8 mouse cellular contexts compared by ENCODE assay signal in the genomic region with DNA sequence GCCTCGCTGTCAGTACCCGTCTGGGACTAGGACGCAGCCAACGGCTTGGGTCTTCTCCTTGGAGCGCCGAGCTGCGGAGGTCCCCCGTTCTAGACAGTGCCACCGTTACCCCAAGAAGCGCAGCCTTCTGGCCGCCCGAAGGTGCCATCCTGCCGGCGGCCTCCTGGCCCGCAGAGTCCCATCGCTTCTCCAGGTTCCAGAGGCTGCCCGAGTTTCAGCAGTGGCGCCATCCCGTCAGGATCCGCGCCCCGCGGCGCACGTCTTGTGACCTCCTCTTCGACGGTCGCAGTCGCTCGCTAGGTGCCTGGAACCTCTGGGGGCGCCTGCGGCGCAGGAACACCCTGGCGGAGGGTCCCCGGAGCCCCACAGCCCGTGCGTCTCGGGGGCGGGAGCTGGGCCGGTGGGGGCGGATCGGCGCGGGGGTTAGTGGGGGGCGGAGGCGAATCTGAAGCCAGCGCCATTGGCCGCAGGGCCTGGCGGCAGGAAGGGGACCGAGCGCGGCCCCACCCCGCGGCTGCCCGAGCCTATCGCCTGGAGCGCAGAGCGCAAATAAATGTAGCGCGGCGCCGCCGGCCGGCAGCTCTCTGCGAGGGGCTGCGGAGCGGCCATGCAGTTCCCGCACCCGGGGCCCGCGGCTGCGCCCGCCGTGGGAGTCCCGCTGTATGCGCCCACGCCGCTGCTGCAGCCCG. TPM values are rescaled to one million over a fixed set of nuclear protein-coding genes. Genes with fewer than 3 reads are reported as not detected.
DNase-seq lines count a peak whose midpoint lies in the region; ATAC-seq and TF ChIP-seq lines count a peak whose summit lies in the region.

Gene Hhex, plus strand, starts transcription at position 548 of the 689 bp plus-strand sequence.

- H3K27me3 ChIP-seq in embryonic facial prominence, embryonic 13.5 days = peaks cover 94% of the 10 kb centered on the region
- peaks cover 84% of the 10 kb centered on the region for H3K27me3 ChIP-seq in heart, embryonic 14.5 days (ENCODE audit: control insufficient read depth, insufficient read depth, low read length)
- peaks cover 90% of the 10 kb centered on the region for H3K27me3 ChIP-seq in kidney, embryonic 16.5 days (ENCODE audit: insufficient read depth, low read length)
- peaks cover 35% of the 10 kb centered on the region for H3K27me3 ChIP-seq in liver, postnatal 0 days (ENCODE audit: insufficient read depth, low read length)
- peaks cover 70% of the 10 kb centered on the region for H3K27me3 ChIP-seq in neural tube, embryonic 11.5 days (ENCODE audit: control insufficient read depth, insufficient read depth, low read length)
- peaks cover 30% of the 10 kb centered on the region for H3K27me3 ChIP-seq in stomach, embryonic 14.5 days (ENCODE audit: control insufficient read depth, insufficient read depth, low read length)

- peak; percentile 42 to 56 for DNase-seq in cerebellum, postnatal 10 days
- DNase-seq in cerebellum, adult 8-10 months = no peak
- peak; percentile 88 for DNase-seq in liver, postnatal 0 days
- peak; percentile 68 for DNase-seq in neural tube, embryonic 11.5 days (ENCODE audit: low spot score)

- no peaks in the 10 kb centered on the region for H3K9me3 ChIP-seq in embryonic facial prominence, embryonic 13.5 days
- H3K9me3 ChIP-seq in heart, embryonic 14.5 days (ENCODE audit: control insufficient read depth, low read length) = 0 out of 2 replicates have a peak, but pooled peaks cover 3% of the 10 kb centered on the region
- peaks cover 2% of the 10 kb centered on the region; the same call in 1 of the 2 replicates for H3K9me3 ChIP-seq in kidney, embryonic 16.5 days (ENCODE audit: low read length)
- H3K9me3 ChIP-seq in liver, postnatal 0 days (ENCODE audit: low read length) = no peaks in the 10 kb centered on the region
- no peaks in the 10 kb centered on the region for H3K9me3 ChIP-seq in neural tube, embryonic 11.5 days (ENCODE audit: control insufficient read depth, low read length)
- H3K9me3 ChIP-seq in stomach, embryonic 14.5 days (ENCODE audit: control insufficient read depth, low read depth, low read length) = no peaks in the 10 kb centered on the region

- peak within 1 kb of the TSS; percentile 66 for H3K4me2 ChIP-seq in embryonic facial prominence, embryonic 13.5 days
- peak within 1 kb of the TSS; percentile 76 for H3K4me2 ChIP-seq in heart, embryonic 14.5 days (ENCODE audit: low read length)
- H3K4me2 ChIP-seq in kidney, embryonic 16.5 days (replicated peaks; ENCODE audit: low read depth, low read length) = peak within 1 kb of the TSS; percentile 66
- H3K4me2 ChIP-seq in liver, postnatal 0 days (ENCODE audit: low read depth, low read length) = peak within 1 kb of the TSS; percentile 73
- H3K4me2 ChIP-seq in neural tube, embryonic 11.5 days (ENCODE audit: low read depth) = peak within 1 kb of the TSS; percentile 42
- H3K4me2 ChIP-seq in stomach, embryonic 14.5 days (replicated peaks; ENCODE audit: low read depth, low read length) = peak within 1 kb of the TSS; percentile 69

- TF ChIP-seq CTCF in liver, postnatal 0 days (IDR thresholded peaks at IDR 0.05; ENCODE audit: low read depth) = peak; percentile 4; the same call in 1 of the 2 replicates

- TF ChIP-seq EP300 in liver, postnatal 0 days (IDR thresholded peaks at IDR 0.05; ENCODE audit: low read depth) = no peak

- H3K36me3 ChIP-seq in embryonic facial prominence, embryonic 13.5 days = no peaks in the 10 kb centered on the region
- H3K36me3 ChIP-seq in heart, embryonic 14.5 days (ENCODE audit: control insufficient read depth, insufficient read depth, low read length) = 0 out of 2 replicates have a peak, but pooled peaks cover 1% of the 10 kb centered on the region
- H3K36me3 ChIP-seq in kidney, embryonic 16.5 days (ENCODE audit: insufficient read depth, low read length) = no peaks in the 10 kb centered on the region
- H3K36me3 ChIP-seq in liver, postnatal 0 days (replicated peaks; ENCODE audit: insufficient read depth, low read length) = peaks cover 9% of the 10 kb centered on the region
- no peaks in the 10 kb centered on the region for H3K36me3 ChIP-seq in neural tube, embryonic 11.5 days (ENCODE audit: control insufficient read depth, insufficient read depth, low read length)
- no peaks in the 10 kb centered on the region for H3K36me3 ChIP-seq in stomach, embryonic 14.5 days (ENCODE audit: control insufficient read depth, insufficient read depth, low read length)

- H3K27ac ChIP-seq in embryonic facial prominence, embryonic 13.5 days = 0 out of 2 replicates have a peak within 1 kb of the TSS, but pooled peaks have one; percentile 11
- H3K27ac ChIP-seq in heart, embryonic 14.5 days (replicated peaks in 1 of 2; ENCODE audit: control insufficient read depth in 1 of 2, insufficient read depth in 1 of 2, low read depth in 2 of 2, low read length in 2 of 2) = peak within 1 kb of the TSS; percentile 64 to 88
- H3K27ac ChIP-seq in kidney, embryonic 16.5 days (ENCODE audit: low read length) = peak within 1 kb of the TSS; percentile 90
- H3K27ac ChIP-seq in liver, postnatal 0 days (ENCODE audit: low read depth) = peak within 1 kb of the TSS; percentile 92
- no peak within 1 kb of the TSS for H3K27ac ChIP-seq in neural tube, embryonic 11.5 days (ENCODE audit: low read depth, low read length)
- peak within 1 kb of the TSS; percentile 71 for H3K27ac ChIP-seq in stomach, embryonic 14.5 days (ENCODE audit: low read length)

- H3K9ac ChIP-seq in embryonic facial prominence, embryonic 13.5 days = peak within 1 kb of the TSS; percentile 63
- peak within 1 kb of the TSS; percentile 73 for H3K9ac ChIP-seq in heart, embryonic 14.5 days (ENCODE audit: low read length)
- peak within 1 kb of the TSS; percentile 69 for H3K9ac ChIP-seq in kidney, embryonic 16.5 days (replicated peaks; ENCODE audit: low read length)
- peak within 1 kb of the TSS; percentile 83 for H3K9ac ChIP-seq in liver, postnatal 0 days (replicated peaks)
- H3K9ac ChIP-seq in neural tube, embryonic 11.5 days (ENCODE audit: low read length) = peak within 1 kb of the TSS; percentile 23; the same call in 1 of the 2 replicates
- H3K9ac ChIP-seq in stomach, embryonic 14.5 days (replicated peaks; ENCODE audit: low read depth, low read length) = peak within 1 kb of the TSS; percentile 46; the same call in 1 of the 2 replicates

- peaks cover 17% of the 10 kb centered on the region for H3K4me1 ChIP-seq in embryonic facial prominence, embryonic 13.5 days
- peaks cover 2 to 8% of the 10 kb centered on the region in 2 experiments; a peak in 1 of 4 replicates for H3K4me1 ChIP-seq in heart, embryonic 14.5 days (ENCODE audit: control insufficient read depth in 2 of 2, insufficient read depth in 2 of 2, low read length in 2 of 2)
- H3K4me1 ChIP-seq in kidney, embryonic 16.5 days (ENCODE audit: insufficient read depth, low read length) = peaks cover 15% of the 10 kb centered on the region
- H3K4me1 ChIP-seq in liver, postnatal 0 days (ENCODE audit: insufficient read depth) = peaks cover 19% of the 10 kb centered on the region
- H3K4me1 ChIP-seq in neural tube, embryonic 11.5 days (ENCODE audit: control insufficient read depth, insufficient read depth, low read length) = no peaks in the 10 kb centered on the region; the same call in 1 of the 2 replicates
- peaks cover 3% of the 10 kb centered on the region; the same call in 1 of the 2 replicates for H3K4me1 ChIP-seq in stomach, embryonic 14.5 days (ENCODE audit: control insufficient read depth, insufficient read depth, low read length)

- WGBS in embryonic facial prominence, embryonic 13.5 days = under 1% methylated on average over 73 of the region's 79 CpGs
- WGBS in heart, embryonic 14.5 days = 0% methylated on average over 77 of the region's 79 CpGs
- under 1% methylated on average over 65 of the region's 79 CpGs for WGBS in kidney, embryonic 16.5 days
- WGBS in liver, postnatal 0 days (ENCODE audit: insufficient replicate concordance) = 2% methylated on average over 61 of the region's 79 CpGs
- under 1% methylated on average over 58 of the region's 79 CpGs for WGBS in neural tube, embryonic 11.5 days
- WGBS in stomach, embryonic 14.5 days = 1% methylated on average over 74 of the region's 79 CpGs

- peak; percentile 37; the same call in 1 of the 2 replicates for ATAC-seq in embryonic facial prominence, embryonic 13.5 days (ENCODE audit: insufficient number of reproducible peaks, insufficient read depth, low FRiP score, low TSS enrichment, low read depth)
- peak; percentile 81 for ATAC-seq in heart, embryonic 14.5 days (ENCODE audit: insufficient number of reproducible peaks, insufficient read depth, low FRiP score, low read depth)
- ATAC-seq in kidney, embryonic 16.5 days (ENCODE audit: low FRiP score, low TSS enrichment) = peak; percentile 81
- peak; percentile 83 for ATAC-seq in liver, postnatal 0 days
- peak; percentile 74 for ATAC-seq in neural tube, embryonic 11.5 days (ENCODE audit: insufficient read depth, low FRiP score, low TSS enrichment)
- ATAC-seq in stomach, embryonic 14.5 days (ENCODE audit: insufficient number of reproducible peaks, insufficient read depth, low FRiP score, low read depth) = peak; percentile 75

- peak within 1 kb of the TSS; percentile 47 for H3K4me3 ChIP-seq in embryonic facial prominence, embryonic 13.5 days
- H3K4me3 ChIP-seq in heart, embryonic 14.5 days (ENCODE audit: control insufficient read depth in 1 of 2, insufficient read depth in 1 of 2, low read depth in 1 of 2, low read length in 2 of 2) = peak within 1 kb of the TSS; percentile 59
- peak within 1 kb of the TSS; percentile 59 for H3K4me3 ChIP-seq in kidney, embryonic 16.5 days (ENCODE audit: low read length)
- peak within 1 kb of the TSS; percentile 64 for H3K4me3 ChIP-seq in liver, postnatal 0 days (ENCODE audit: low read depth, low read length)
- H3K4me3 ChIP-seq in neural tube, embryonic 11.5 days (ENCODE audit: low read depth, low read length) = peak within 1 kb of the TSS; percentile 40
- H3K4me3 ChIP-seq in stomach, embryonic 14.5 days (ENCODE audit: low read depth, low read length) = peak within 1 kb of the TSS; percentile 53

RNA-seq across cellular contexts. Expression of gene Hhex, which starts in this region (rescaled TPM):
- polyA plus RNA-seq in embryonic facial prominence, embryonic 13.5 days (2015; fragmentation: Nextera tagmentation; extraction: Ambion mirVana) = 8.0 and 9.1 TPM in 2 replicates
- 11.6 and 13.2 TPM in 2 replicates for polyA plus RNA-seq in heart, embryonic 14.5 days (2014; fragmentation: Nextera tagmentation; extraction: Ambion mirVana)
- 16.2 and 17.9 TPM in 2 replicates for polyA plus RNA-seq in kidney, embryonic 16.5 days (2015; fragmentation: Nextera tagmentation; extraction: Ambion mirVana)
- polyA plus RNA-seq in liver, postnatal 0 days (2015; fragmentation: Nextera tagmentation; extraction: Ambion mirVana) = 54.5 and 56.4 TPM in 2 replicates
- 4.5 and 5.8 TPM in 2 replicates for polyA plus RNA-seq in neural tube, embryonic 11.5 days (2014; fragmentation: Nextera tagmentation; extraction: Ambion mirVana)
- 8.2 and 12.3 TPM in 2 replicates for polyA plus RNA-seq in stomach, embryonic 14.5 days (2014; fragmentation: Nextera tagmentation; extraction: Ambion mirVana)

Comparison
In these comparisons a context has a peak if more than half of its experiments do, and no peak if none do; other contexts are left out.
1. H3K9ac ChIP-seq: peak in every context shown above with its lines; median percentile 83 in liver, postnatal 0 days; 73 in heart, embryonic 14.5 days; 69 in kidney, embryonic 16.5 days; 63 in embryonic facial prominence, embryonic 13.5 days; 46 in stomach, embryonic 14.5 days; 23 in neural tube, embryonic 11.5 days.